Mouse (Mus musculus) thymus, postnatal 0 days (tissue): ENCODE data around the gene Scn11a. TPM values are rescaled to one million over a fixed set of nuclear protein-coding genes. Genes with fewer than 3 reads are reported as not detected.

Source experiments
- polyA plus RNA-seq: library from polyadenylated mRNA; unstranded; fragments of >200 nt; fragmentation: Nextera tagmentation; extraction: Ambion mirVana; gene quantifications from 2 replicates; pipeline ENCODE4 v1.2.1, GENCODE M21; 2015

Scn11a gene
- polyA plus RNA-seq, 1 experiment from 2014 or later, result 0.13 TPM

Other genes starting within 250 kb of the Scn11a start
- 0.22 and 0.30 TPM in 2 replicates for gene Scn5a, start 246.4 kb downstream of the Scn11a start, polyA plus RNA-seq
- not detected in 2 replicates for gene Scn10a, start 106.1 kb downstream of the Scn11a start, polyA plus RNA-seq
- 37.8 and 39.0 TPM in 2 replicates for gene Wdr48, start 69.4 kb upstream of the Scn11a start, polyA plus RNA-seq
- gene Gorasp1, start 112.1 kb upstream of the Scn11a start, polyA plus RNA-seq, result 7.6 and 8.3 TPM in 2 replicates
- 0.05 TPM in 2 replicates for gene Ttc21a, start 112.2 kb upstream of the Scn11a start, polyA plus RNA-seq
- 41.3 and 43.3 TPM in 2 replicates for gene Csrnp1, start 159.2 kb upstream of the Scn11a start, polyA plus RNA-seq
- gene Xirp1, start 198.1 kb upstream of the Scn11a start, polyA plus RNA-seq, result 0.09 TPM in 1 of 2 replicates, not detected in the other
- gene Cx3cr1, start 244.4 kb upstream of the Scn11a start, polyA plus RNA-seq, result 4.0 and 4.3 TPM in 2 replicates